Mouse (Mus musculus): ENCODE measurements around the gene Scgb1c1. TPM values are rescaled to one million over a fixed set of nuclear protein-coding genes. Genes with fewer than 3 reads are reported as not detected.
A peak's percentile ranks its signal among the peaks of the same experiment; 100 is the strongest.
"Not testable (repeated sequence)": the region's sequence is repeated elsewhere in the genome, so short reads cannot be mapped to it uniquely, and the experiment has no call there.

Scgb1c1 gene
- total RNA-seq, 2 experiments from 2014 or later, result 0.76 to 0.90 TPM

DNA sequence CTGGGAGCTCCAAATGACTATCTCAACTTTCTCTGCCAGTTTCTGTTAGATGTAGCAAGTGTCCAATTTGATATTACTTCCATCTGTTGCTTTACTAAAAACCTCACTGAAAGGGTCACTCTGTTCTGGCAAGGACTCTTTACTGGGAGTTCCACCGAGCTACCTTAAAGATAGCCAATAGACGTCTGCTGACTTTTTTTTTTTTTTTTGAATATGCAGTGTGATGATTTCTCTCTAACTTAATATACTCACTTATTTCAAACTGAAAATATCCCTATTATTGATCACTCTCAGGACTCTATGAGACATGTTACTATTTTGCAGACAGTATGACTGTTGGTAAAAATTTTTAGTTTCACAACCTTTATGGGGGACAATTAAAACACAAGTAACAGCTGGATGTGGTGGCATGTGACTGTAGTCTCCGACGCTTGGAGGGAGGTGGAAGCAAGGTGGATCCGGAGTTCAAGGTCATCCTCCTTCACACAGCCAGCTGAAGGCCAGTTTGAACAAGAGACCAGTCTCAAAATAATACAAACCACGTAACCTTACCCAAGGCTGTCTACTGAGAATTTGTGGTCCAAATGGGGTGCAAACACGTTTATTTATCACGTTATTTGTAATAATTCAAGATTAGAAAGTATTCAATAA is 35.6 kb downstream of the Scgb1c1 start:
- no peak for DNase-seq

DNA sequence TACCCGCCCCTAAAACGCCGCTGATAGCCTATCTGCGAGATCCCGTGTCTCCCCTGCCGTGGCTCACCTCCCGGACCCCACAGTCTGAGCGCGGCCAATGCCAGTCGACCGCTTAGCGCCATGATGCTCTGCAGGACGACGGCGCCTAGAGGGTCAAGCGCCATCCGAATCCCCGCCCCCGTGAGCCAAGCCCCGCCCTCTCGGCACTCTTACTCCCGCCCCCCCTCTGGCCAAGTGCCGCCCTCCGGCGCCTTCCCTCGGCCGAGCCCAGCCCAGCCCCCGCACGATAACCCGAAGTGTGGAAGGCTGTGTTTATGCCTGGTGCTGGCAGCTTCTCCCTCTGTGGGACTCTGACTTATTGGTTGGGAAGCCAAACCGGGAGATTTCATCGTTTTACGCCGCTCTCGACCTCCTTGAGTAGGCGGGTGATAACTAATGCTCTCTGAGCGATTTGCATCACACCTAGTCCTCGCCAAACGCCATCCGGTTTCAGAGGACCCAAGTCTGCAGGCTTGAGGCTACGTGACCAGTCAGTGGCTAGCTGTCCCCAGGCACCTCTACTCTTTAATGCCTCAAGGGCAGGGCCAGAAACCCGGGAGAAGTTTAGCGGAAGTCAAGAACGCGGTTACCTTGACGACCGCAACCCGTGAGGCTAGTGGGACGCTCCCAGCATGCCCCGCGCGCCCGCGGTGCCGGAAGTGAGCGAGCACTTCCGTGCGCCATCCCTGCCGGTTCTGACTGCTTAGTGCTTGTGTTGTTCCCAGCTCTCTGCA is 36.5 kb downstream of the Scgb1c1 start, which contains the start of the genes Psmd13 and Sirt3:
Gene Psmd13, plus strand, starts transcription at position 273 of the 773 bp plus-strand sequence.
Gene Sirt3, minus strand, starts transcription at position 614 of the 773 bp plus-strand sequence.
- peak; percentile 97 for DNase-seq

DNA sequence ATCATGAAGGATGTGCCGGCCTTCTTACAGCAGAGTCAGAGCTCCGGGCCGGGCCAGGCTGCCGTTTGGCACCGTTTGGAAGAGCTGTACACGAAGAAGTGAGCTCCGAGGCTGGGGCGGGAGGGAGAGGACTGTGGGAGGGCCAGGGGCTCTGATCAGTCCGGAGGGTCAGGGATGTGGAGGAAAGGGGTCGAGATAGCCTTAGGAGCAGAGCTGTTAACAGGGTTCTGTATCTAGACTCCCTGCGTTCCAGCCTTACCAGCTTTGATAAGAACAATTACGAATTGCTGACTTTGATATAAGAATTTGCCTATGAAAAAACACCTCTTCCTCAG is 37.1 kb downstream of the Scgb1c1 start:
- no peak for DNase-seq

DNA sequence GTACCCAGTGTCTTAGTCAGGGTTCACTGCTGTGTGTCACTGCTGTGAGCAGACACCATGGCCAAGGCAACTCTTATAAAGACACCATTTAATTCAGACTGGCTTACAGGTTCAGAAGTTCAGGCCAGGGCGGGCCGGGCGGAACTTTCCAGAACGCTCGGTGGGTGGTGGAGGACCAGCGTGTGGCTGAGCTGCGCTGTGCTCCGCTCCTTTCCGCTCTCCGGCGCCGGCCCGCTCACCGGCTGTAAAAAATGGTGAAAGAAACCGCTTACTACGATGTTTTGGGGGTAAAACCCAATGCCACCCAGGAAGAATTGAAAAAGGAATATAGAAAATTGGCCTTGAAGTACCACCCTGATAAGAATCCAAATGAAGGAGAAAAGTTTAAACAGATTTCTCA is 45.3 kb downstream of the Scgb1c1 start:
- DNase-seq, result not testable (repeated sequence)

DNA sequence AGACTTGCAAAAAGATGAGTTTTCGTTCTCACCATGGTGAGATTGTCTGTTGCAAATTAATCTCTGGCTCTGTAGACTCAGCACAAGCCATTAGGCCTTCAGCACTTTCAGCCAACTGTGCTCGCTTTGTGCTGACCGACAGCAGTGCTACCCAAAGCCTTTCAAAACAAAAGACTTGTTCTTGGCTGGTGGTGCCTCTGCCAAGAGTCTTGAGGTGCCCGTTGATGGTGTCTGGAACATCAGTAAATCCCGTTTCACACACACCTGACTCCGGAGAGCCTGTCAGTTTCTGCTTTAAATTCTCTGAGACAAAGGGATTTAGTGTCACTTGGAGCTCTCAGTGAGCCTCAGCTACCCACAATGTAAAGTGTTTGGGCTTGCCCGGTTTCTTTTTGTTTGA is 48.7 kb downstream of the Scgb1c1 start:
- DNase-seq, result no peak

DNA sequence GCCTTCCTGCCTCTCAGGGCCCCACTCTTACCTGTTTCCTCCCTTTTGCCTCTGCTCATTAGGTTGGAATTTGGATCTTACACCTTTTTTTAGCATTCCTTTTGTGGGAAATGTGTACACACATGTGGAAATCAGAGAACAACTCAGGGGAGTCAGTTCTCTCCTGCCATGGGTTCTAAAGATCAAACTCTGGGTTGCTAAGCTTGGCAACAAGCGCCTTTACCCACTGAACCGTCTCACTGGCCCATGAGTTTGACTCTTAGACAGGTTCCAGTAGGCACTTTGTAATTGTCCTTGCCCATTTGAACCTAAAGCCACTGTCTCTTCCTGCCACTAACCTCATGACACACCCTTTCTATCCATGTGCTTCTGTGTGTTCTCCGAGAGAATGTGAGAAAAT is 49.3 kb downstream of the Scgb1c1 start:
- DNase-seq, result no peak

Other genes starting within 250 kb of the Scgb1c1 start
- gene Olfr46, start 244.3 kb upstream of the Scgb1c1 start, total RNA-seq (2021), result not detected
- gene Olfr61, start 216.6 kb upstream of the Scgb1c1 start, total RNA-seq (2021), result not detected
- not detected for gene Olfr53, start 199.1 kb upstream of the Scgb1c1 start, total RNA-seq (2021)
- gene Olfr539, start 185.6 kb upstream of the Scgb1c1 start, total RNA-seq (2021), result not detected
- gene Olfr45, start 163.6 kb upstream of the Scgb1c1 start, total RNA-seq (2021), result not detected
- not detected for gene Olfr541, start 148.3 kb upstream of the Scgb1c1 start, total RNA-seq (2021)
- 100 to 1,000 TPM; 231 to 556 TPM for gene Cyp2e1, start 81.8 kb upstream of the Scgb1c1 start, total RNA-seq (2021)
- not detected for gene Syce1, start 57.7 kb upstream of the Scgb1c1 start, total RNA-seq (2021)
- 1 to 10 TPM; 2.3 to 2.6 TPM for gene Zfp941, start 23.4 kb upstream of the Scgb1c1 start, total RNA-seq (2021)
- 10 to 100 TPM; 14.7 to 35.6 TPM for gene Urah, start 10.5 kb upstream of the Scgb1c1 start, total RNA-seq (2021)
- under 1 TPM in 1 of 2 experiments, not detected in 1; 0.24 TPM for gene Odf3, start 2.3 kb downstream of the Scgb1c1 start, total RNA-seq (2021)
- gene Gm45785, start 10.8 kb downstream of the Scgb1c1 start, total RNA-seq (2021), result under 1 TPM in 1 of 2 experiments, not detected in 1; 0.39 TPM
- gene Ric8a, start 11.4 kb downstream of the Scgb1c1 start, total RNA-seq (2021), result 10 to 100 TPM; 43.5 to 58.0 TPM
- 10 to 100 TPM; 29.1 to 33.5 TPM for gene Bet1l, start 12.0 kb downstream of the Scgb1c1 start, total RNA-seq (2021)
- 100 to 1,000 TPM; 106 to 112 TPM for gene Psmd13, start 36.4 kb downstream of the Scgb1c1 start, total RNA-seq (2021)
- gene Sirt3, start 36.8 kb downstream of the Scgb1c1 start, total RNA-seq (2021), result 10 to 100 TPM; 67.6 to 70.9 TPM
- gene Cox8b, start 54.9 kb downstream of the Scgb1c1 start, total RNA-seq (2021), result 1,000 to 10,000 TPM; 2,860 to 2,972 TPM
- 1 to 10 TPM; 4.9 to 7.9 TPM for gene Nlrp6, start 75.4 kb downstream of the Scgb1c1 start, total RNA-seq (2021)
- gene Pgghg, start 95.8 kb downstream of the Scgb1c1 start, total RNA-seq (2021), result 10 to 100 TPM; 31.6 to 37.2 TPM
- gene Ifitm5, start 104.7 kb downstream of the Scgb1c1 start, total RNA-seq (2021), result 1 to 10 TPM; 1.4 to 3.3 TPM
- gene Gm45717, start 110.4 kb downstream of the Scgb1c1 start, total RNA-seq (2021), result not detected
- 100 to 1,000 TPM; 418 to 468 TPM for gene Ifitm2, start 110.4 kb downstream of the Scgb1c1 start, total RNA-seq (2021)
- gene Ifitm1, start 121.7 kb downstream of the Scgb1c1 start, total RNA-seq (2021), result 10 to 100 TPM; 12.2 to 12.4 TPM
- 100 to 1,000 TPM; 131 to 136 TPM for gene Ifitm3, start 165.2 kb downstream of the Scgb1c1 start, total RNA-seq (2021)
- 1 to 10 TPM; 1.7 to 3.2 TPM for gene Ifitm6, start 172.4 kb downstream of the Scgb1c1 start, total RNA-seq (2021)
- not detected for gene Gm17387, start 183.6 kb downstream of the Scgb1c1 start, total RNA-seq (2021)
- gene B4galnt4, start 215.6 kb downstream of the Scgb1c1 start, total RNA-seq (2021), result 1 to 10 TPM; 2.0 to 5.1 TPM
- 1 to 10 TPM in 1 of 2 experiments, under 1 TPM in 1; 0.94 to 1.5 TPM for gene Pkp3, start 232.7 kb downstream of the Scgb1c1 start, total RNA-seq (2021)